Comparison of ENCODE assay signal across 29 mouse cellular contexts in genomic region chr6:35370356-35370755, GRCm38 (mm10). TPM values are rescaled to one million over a fixed set of nuclear protein-coding genes. Genes with fewer than 3 reads are reported as not detected.
"Had no signal": no experiment of that assay in that cellular context is flagged by ENCODE, and none has a peak within 500 bp of the region (broad histone marks: within the 10 kb centered on the region; RNA-seq: fewer than 3 reads in every experiment).

No protein-coding gene starts in this region.

- H3K9ac ChIP-seq: heart, embryonic 13.5 days; heart, embryonic 15.5 days; hindbrain, embryonic 12.5 days; hindbrain, embryonic 14.5 days; intestine, embryonic 15.5 days; kidney, embryonic 15.5 days; limb, embryonic 12.5 days; liver, embryonic 13.5 days had no signal

- H3K9me3 ChIP-seq: heart, embryonic 10.5 days; heart, embryonic 13.5 days; heart, embryonic 15.5 days; hindbrain, embryonic 10.5 days; hindbrain, embryonic 12.5 days; intestine, embryonic 15.5 days; kidney, embryonic 15.5 days; limb, embryonic 10.5 days; limb, embryonic 12.5 days; liver, embryonic 13.5 days had no signal

- ATAC-seq: hindbrain, embryonic 16.5 days; inflammation-experienced regulatory T-cells, adult 6 months; intestine, embryonic 15.5 days; intestine, postnatal 0 days had no signal

- H3K27me3 ChIP-seq: heart, embryonic 13.5 days; heart, embryonic 15.5 days; hindbrain, embryonic 12.5 days; intestine, embryonic 15.5 days; kidney, embryonic 15.5 days; limb, embryonic 12.5 days; liver, embryonic 13.5 days had no signal

- H3K4me3 ChIP-seq: gastrocnemius, adult 2 months; heart, adult 2 months; heart, embryonic 10.5 days; heart, embryonic 13.5 days; heart, embryonic 15.5 days; hindbrain, embryonic 10.5 days; hindbrain, embryonic 12.5 days; intestine, embryonic 15.5 days; kidney, embryonic 15.5 days; limb, embryonic 10.5 days; limb, embryonic 12.5 days; liver, embryonic 13.5 days had no signal

- H3K4me2 ChIP-seq: heart, embryonic 13.5 days; heart, embryonic 15.5 days; hindbrain, embryonic 12.5 days; hindbrain, embryonic 14.5 days; intestine, embryonic 15.5 days; kidney, embryonic 15.5 days; limb, embryonic 12.5 days; liver, embryonic 11.5 days; liver, embryonic 13.5 days had no signal

- H3K27ac ChIP-seq: gastrocnemius, adult 2 months; heart, adult 2 months; heart, embryonic 10.5 days; heart, embryonic 13.5 days; heart, embryonic 15.5 days; hindbrain, embryonic 10.5 days; hindbrain, embryonic 12.5 days; hindbrain, embryonic 14.5 days; intestine, embryonic 15.5 days; kidney, embryonic 15.5 days; kidney, postnatal 0 days; limb, embryonic 10.5 days; limb, embryonic 12.5 days; liver, embryonic 13.5 days had no signal

- DNase-seq: gastrocnemius, adult 2 months; gastrocnemius, postnatal 10 days; gastrocnemius, postnatal 25 days; heart, postnatal 4 days; kidney, adult 18-20 months; kidney, adult 9 months; kidney, postnatal 14 days; kidney, postnatal 36 days; layer of hippocampus, adult 9-11 months; layer of hippocampus, postnatal 36 days; liver; liver, embryonic 13.5 days had no signal

- H3K4me1 ChIP-seq: heart, embryonic 13.5 days; heart, embryonic 15.5 days; hindbrain, embryonic 10.5 days; hindbrain, embryonic 12.5 days; intestine, embryonic 15.5 days; kidney, embryonic 15.5 days; limb, embryonic 10.5 days; limb, embryonic 12.5 days; liver, embryonic 13.5 days had no signal

- H3K36me3 ChIP-seq: heart, embryonic 10.5 days; heart, embryonic 13.5 days; heart, embryonic 15.5 days; hindbrain, embryonic 10.5 days; hindbrain, embryonic 12.5 days; intestine, embryonic 15.5 days; kidney, embryonic 15.5 days; limb, embryonic 10.5 days; limb, embryonic 12.5 days; liver, embryonic 13.5 days had no signal

RNA-seq across cellular contexts. Expression of gene Fam180a, which starts 44.4 kb away (rescaled TPM):
- total RNA-seq: granulocyte monocyte progenitor cell, adult 5-6 weeks had no signal
- polyA plus RNA-seq: hindbrain, embryonic 10.5 days; inflammation-experienced regulatory T-cells, adult 6 months; limb, embryonic 10.5 days; limb, embryonic 12.5 days; liver, embryonic 11.5 days had no signal
